Mouse (Mus musculus) bone marrow, adult 2 months (tissue): ENCODE data around the gene Samd10. TPM values are rescaled to one million over a fixed set of nuclear protein-coding genes. Genes with fewer than 3 reads are reported as not detected.

Experiments used
- H3K27ac ChIP-seq: fragments of 200-500 bp; 2 replicates; pipeline ENCODE4 v1.5.1; 2012; ENCODE audit warnings: low read depth, mild to moderate bottlenecking, control low read depth, inconsistent platforms, low read length; ENCODE audit not compliant: control insufficient read depth, poor library complexity, insufficient read depth
- H3K4me1 ChIP-seq: fragments of 200-500 bp; 2 replicates; pipeline ENCODE4 v1.6.1; 2011; ENCODE audit warnings: low read length; ENCODE audit not compliant: control insufficient read depth, insufficient read depth
- H3K4me3 ChIP-seq: fragments of 200-500 bp; replicated peaks from 2 replicates; pipeline ENCODE3; 2011; ENCODE audit warnings: mild to moderate bottlenecking, low read depth, low read length, control low read depth; ENCODE audit not compliant: control insufficient read depth
- CTCF ChIP-seq: fragments of 200-500 bp; IDR thresholded peaks from 2 replicates; pipeline ENCODE4 v1.5.1; 2011; ENCODE audit warnings: low read length, control low read depth; ENCODE audit not compliant: control insufficient read depth, insufficient read depth
- POLR2A ChIP-seq: fragments of 200-500 bp; IDR thresholded peaks from 2 replicates; pipeline ENCODE4 v1.6.1; 2011; ENCODE audit warnings: low read depth, mild to moderate bottlenecking, control low read depth, low read length, borderline replicate concordance; ENCODE audit not compliant: control insufficient read depth
- WGBS: fragments of 180-500 bp; shearing (Covaris S2); methylation state at CpG from one replicate; pipeline ENCODE4 v1.1.7; 2018; 5-methylcytosine and 5-hydroxymethylcytosine counted together
- polyA plus RNA-seq: library from polyadenylated mRNA; stranded (reverse); fragments of >200 nt; gene quantifications from 2 replicates; pipeline ENCODE4 v1.2.4, GENCODE M21; 2011; ENCODE audit warnings: low replicate concordance; ENCODE audit not compliant: missing spikeins, insufficient read depth, insufficient read length

Gene Samd10
- polyA plus RNA-seq, 1 experiment, result 6.5 TPM

- TF ChIP-seq CTCF (no peak), POLR2A (no peak)
- no peak overlapping the region for H3K27ac ChIP-seq
- peaks cover 1% of the 10 kb centered on the region; the same call in 1 of the 2 replicates for H3K4me1 ChIP-seq
- WGBS, result 71% methylated on average over 2 of the region's 2 CpGs
- H3K4me3 ChIP-seq, result no peak overlapping the region
These were observed 22.4 kb downstream of the Samd10 start for GRCm38 (mm10) chr2:181576613-181577012.

- H3K4me3 ChIP-seq, result no peak overlapping the region
- H3K27ac ChIP-seq, result no peak overlapping the region
- 92% methylated on average over 7 of the region's 7 CpGs for WGBS
- peaks cover 1% of the 10 kb centered on the region; the same call in 1 of the 2 replicates for H3K4me1 ChIP-seq
- TF ChIP-seq POLR2A, result no peak
These were observed 24.0 kb downstream of the Samd10 start for GRCm38 (mm10) chr2:181574921-181575545.

- no peak overlapping the region for H3K4me3 ChIP-seq
- peaks cover 1% of the 10 kb centered on the region; the same call in 1 of the 2 replicates for H3K4me1 ChIP-seq
- 81% methylated on average over 9 of the region's 9 CpGs for WGBS
- TF ChIP-seq CTCF (no peak), POLR2A (no peak)
- no peak overlapping the region for H3K27ac ChIP-seq
These were observed 25.1 kb downstream of the Samd10 start for GRCm38 (mm10) chr2:181573961-181574360.

GRCm38 (mm10) chr2:181572921-181573920 is 25.8 kb downstream of the Samd10 start:
- Histone ChIP-seq H3K4me3 (no peak overlapping the region), H3K27ac (no peak overlapping the region), H3K4me1 (peaks cover 1% of the 10 kb centered on the region; the same call in 1 of the 2 replicates)
- WGBS, result 93% methylated on average over 15 of the region's 15 CpGs
- TF ChIP-seq CTCF, result no peak
- no peak for TF ChIP-seq POLR2A

- 90% methylated on average over 11 of the region's 11 CpGs for WGBS
- H3K4me1 ChIP-seq, result peaks cover 1% of the 10 kb centered on the region; the same call in 1 of the 2 replicates
- no peak for TF ChIP-seq POLR2A
- TF ChIP-seq CTCF, result no peak
- no peak overlapping the region for H3K4me3 ChIP-seq
- no peak overlapping the region for H3K27ac ChIP-seq
These were observed 26.9 kb downstream of the Samd10 start for GRCm38 (mm10) chr2:181571941-181572670.

GRCm38 (mm10) chr2:181570921-181571595 is 28.0 kb downstream of the Samd10 start:
- Histone ChIP-seq H3K4me1 (no peaks in the 10 kb centered on the region), H3K4me3 (no peak overlapping the region), H3K27ac (no peak overlapping the region)
- TF ChIP-seq CTCF (no peak), POLR2A (no peak)
- WGBS, result 67% methylated on average over 6 of the region's 6 CpGs

- no peaks in the 10 kb centered on the region for H3K4me1 ChIP-seq
- WGBS, result 86% methylated on average over 8 of the region's 8 CpGs
- H3K4me3 ChIP-seq, result no peak overlapping the region
- TF ChIP-seq POLR2A (no peak), CTCF (no peak)
- no peak overlapping the region for H3K27ac ChIP-seq
These were observed 28.6 kb downstream of the Samd10 start for GRCm38 (mm10) chr2:181570375-181570774.

GRCm38 (mm10) chr2:181569856-181570255 is 29.2 kb downstream of the Samd10 start:
- Histone ChIP-seq H3K4me3 (no peak overlapping the region), H3K27ac (no peak overlapping the region), H3K4me1 (no peaks in the 10 kb centered on the region)
- 97% methylated on average over 10 of the region's 10 CpGs for WGBS
- no peak for TF ChIP-seq POLR2A
- TF ChIP-seq CTCF, result no peak
